Mouse (Mus musculus): ENCODE measurements at regions not wholly inside any gene's neighbourhood (a gene's known extent, or its start where the extent isn't known, plus 50 kb on each side); places are given as distances from the start of the nearest gene placed in this dataset.

DNA sequence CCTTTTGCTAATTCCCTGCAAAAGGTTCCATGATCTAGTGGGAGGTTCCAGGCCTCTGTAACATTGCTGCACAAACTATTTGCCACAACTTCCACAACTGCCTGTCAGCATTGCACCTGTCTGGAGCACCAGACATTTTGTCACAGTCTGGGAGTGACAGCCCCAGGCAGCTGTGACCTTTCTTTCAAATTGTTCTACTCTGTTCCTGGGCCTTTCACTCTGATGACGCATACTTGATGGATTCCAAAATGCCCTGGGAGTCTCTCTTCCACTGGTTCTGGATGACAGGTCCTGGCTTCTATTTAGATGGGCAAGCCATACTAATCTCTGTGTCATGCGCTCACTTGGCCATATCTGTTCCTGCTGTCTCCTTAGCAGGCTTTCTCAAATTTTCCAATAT, 382.7 kb downstream of the Eipr1 start:
- H3K9me3 ChIP-seq (replicated peaks; ENCODE audit: insufficient read depth, low read length) = no peaks in the 10 kb centered on the region
- H3K79me2 ChIP-seq (ENCODE audit: control insufficient read depth, insufficient read depth, low read length, poor library complexity) = no peaks in the 10 kb centered on the region
- no peaks in the 10 kb centered on the region for H3K4me1 ChIP-seq (ENCODE audit: control insufficient read depth in 1 of 2, insufficient read depth in 2 of 2, low read length in 2 of 2)
- H3K36me3 ChIP-seq (ENCODE audit: control insufficient read depth in 1 of 2, insufficient read depth in 2 of 2, low read length in 2 of 2) = no peaks in the 10 kb centered on the region
- no peaks in the 10 kb centered on the region for H3K27me3 ChIP-seq (ENCODE audit: control insufficient read depth in 1 of 2, insufficient read depth in 2 of 2, low read length in 2 of 2)
- H3K27ac ChIP-seq (ENCODE audit: control insufficient read depth, low read depth, low read length) = no peak overlapping the region
- no peak for DNase-seq (ENCODE audit: low read depth, low spot score)
- H3K9ac ChIP-seq (ENCODE audit: control insufficient read depth, low read depth, low read length, poor library complexity, severe bottlenecking) = no peak overlapping the region
- no peak for TF ChIP-seq USF2 (IDR thresholded peaks at IDR 0.05; ENCODE audit: borderline replicate concordance in 1 of 2, insufficient read depth in 1 of 2, low read depth in 1 of 2, low read length in 2 of 2)
- no peak for TF ChIP-seq ZKSCAN1 (IDR thresholded peaks at IDR 0.05; ENCODE audit: low read depth, low read length)
- TF ChIP-seq HCFC1 (IDR thresholded peaks at IDR 0.05; ENCODE audit: low read depth, low read length) = no peak
- TF ChIP-seq RCOR1 (IDR thresholded peaks at IDR 0.05; ENCODE audit: low read depth, low read length) = no peak
- TF ChIP-seq CHD2 (IDR thresholded peaks at IDR 0.05; ENCODE audit: low read length) = no peak
- no peak for TF ChIP-seq CTCF (IDR thresholded peaks at IDR 0.05 in 2 of 3, conservative IDR thresholded peaks at IDR 0.05 in 1 of 3; ENCODE audit: control insufficient read depth in 1 of 3, insufficient read depth in 1 of 3, low read depth in 2 of 3, low read length in 3 of 3, poor library complexity in 1 of 3, severe bottlenecking in 1 of 3)
- no peak for TF ChIP-seq ELF1 (IDR thresholded peaks at IDR 0.05; ENCODE audit: low read depth, low read length)
- TF ChIP-seq BHLHE40 (IDR thresholded peaks at IDR 0.05; ENCODE audit: borderline replicate concordance, low read depth, low read length) = no peak
- no peak for TF ChIP-seq ZNF384 (IDR thresholded peaks at IDR 0.05; ENCODE audit: low read depth, low read length)
- no peak for TF ChIP-seq JUND (IDR thresholded peaks at IDR 0.05; ENCODE audit: low read depth, low read length)
- no peak for TF ChIP-seq MXI1 (IDR thresholded peaks at IDR 0.05; ENCODE audit: low read depth, low read length)
- TF ChIP-seq SIN3A (IDR thresholded peaks at IDR 0.05; ENCODE audit: low read length) = no peak
- TF ChIP-seq TBP (IDR thresholded peaks at IDR 0.05; ENCODE audit: low read depth, low read length) = no peak
- no peak for TF ChIP-seq POLR2AphosphoS5 (IDR thresholded peaks at IDR 0.05; ENCODE audit: borderline replicate concordance, low read depth, low read length)
- H3K4me3 ChIP-seq (ENCODE audit: control insufficient read depth in 1 of 2, insufficient read depth in 1 of 2, low read depth in 2 of 2, low read length in 2 of 2) = no peak overlapping the region

DNA sequence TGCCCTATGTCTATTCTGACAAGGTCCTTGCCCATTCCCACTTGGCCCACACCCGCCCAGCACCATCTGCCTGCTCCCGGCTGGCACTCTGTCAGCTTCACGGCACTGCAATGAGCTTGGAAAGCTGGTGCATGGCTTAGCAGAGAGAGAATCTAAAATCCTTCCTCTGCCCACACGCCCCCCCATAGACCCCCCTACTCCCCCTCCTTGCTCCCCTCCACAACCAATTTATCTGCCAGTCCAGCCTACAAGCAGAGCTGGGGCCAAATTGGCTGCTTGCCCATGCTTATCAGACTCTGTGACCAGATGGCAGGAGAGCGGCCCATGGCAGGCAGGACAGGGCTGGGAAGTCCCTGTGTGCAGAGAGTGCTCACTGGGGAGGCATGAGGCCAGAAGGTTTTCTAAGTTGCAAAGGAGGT, 385.3 kb downstream of the Eipr1 start:
- TF ChIP-seq NRF1 (IDR thresholded peaks at IDR 0.05; ENCODE audit: insufficient read depth, low read depth, low read length, poor library complexity, severe bottlenecking) = no peak
- no peak for TF ChIP-seq ZNF384 (IDR thresholded peaks at IDR 0.05; ENCODE audit: low read depth, low read length)
- TF ChIP-seq ZMIZ1 (IDR thresholded peaks at IDR 0.05; ENCODE audit: low read depth, low read length) = no peak
- no peak for TF ChIP-seq ETS1 (IDR thresholded peaks at IDR 0.05; ENCODE audit: low read depth, low read length)
- no peak for TF ChIP-seq MAX (IDR thresholded peaks at IDR 0.05; ENCODE audit: low read length)
- TF ChIP-seq ZC3H11A (IDR thresholded peaks at IDR 0.05; ENCODE audit: low read depth, low read length) = no peak
- TF ChIP-seq MXI1 (IDR thresholded peaks at IDR 0.05; ENCODE audit: low read depth, low read length) = no peak
- TF ChIP-seq USF2 (IDR thresholded peaks at IDR 0.05; ENCODE audit: borderline replicate concordance in 1 of 2, insufficient read depth in 1 of 2, low read depth in 1 of 2, low read length in 2 of 2) = no peak
- H3K9me3 ChIP-seq (replicated peaks; ENCODE audit: insufficient read depth, low read length) = no peaks in the 10 kb centered on the region
- no peaks in the 10 kb centered on the region for H3K36me3 ChIP-seq (ENCODE audit: control insufficient read depth in 1 of 2, insufficient read depth in 2 of 2, low read length in 2 of 2)
- no peak overlapping the region for H3K9ac ChIP-seq (ENCODE audit: control insufficient read depth, low read depth, low read length, poor library complexity, severe bottlenecking)
- H3K79me2 ChIP-seq (ENCODE audit: control insufficient read depth, insufficient read depth, low read length, poor library complexity) = no peaks in the 10 kb centered on the region
- H3K27me3 ChIP-seq (ENCODE audit: control insufficient read depth in 1 of 2, insufficient read depth in 2 of 2, low read length in 2 of 2) = no peaks in the 10 kb centered on the region
- no peak overlapping the region for H3K27ac ChIP-seq (ENCODE audit: control insufficient read depth, low read depth, low read length)
- no peak for DNase-seq (ENCODE audit: low read depth, low spot score)
- no peaks in the 10 kb centered on the region for H3K4me1 ChIP-seq (ENCODE audit: control insufficient read depth in 1 of 2, insufficient read depth in 2 of 2, low read length in 2 of 2)
- no peak overlapping the region for H3K4me3 ChIP-seq (ENCODE audit: control insufficient read depth in 1 of 2, insufficient read depth in 1 of 2, low read depth in 2 of 2, low read length in 2 of 2)

Data from MEL (cell line).